Mouse (Mus musculus) testis, adult 10 weeks (tissue): ENCODE results near the gene Olfr665. TPM values are rescaled to one million over a fixed set of nuclear protein-coding genes. Genes with fewer than 3 reads are reported as not detected.

Experiments
- polyA plus RNA-seq: library from polyadenylated mRNA; stranded (reverse); fragments of 350-450 nt; fragmentation: Illumina TruSeq; extraction: RNeasy Lipid Tissue Mini Kit (QIAGEN cat#74804); gene quantifications from one replicate; pipeline ENCODE4 v1.2.3, GENCODE M21; 2014; ENCODE audit warnings: low read depth, low replicate concordance

The Olfr665 gene
- not detected for polyA plus RNA-seq

GRCm38 (mm10) chr7:104877731-104878130, at the start of gene Olfr665:
Olfr665 (plus strand) TSS chr7:104878031.

GRCm38 (mm10) chr7:104842503-104842902, 35.3 kb upstream of the Olfr665 start, which contains the start of gene Usp17lb:
Usp17lb (minus strand) TSS chr7:104842603.

GRCm38 (mm10) chr7:104856709-104857108, 21.1 kb upstream of the Olfr665 start, which contains the start of gene Usp17la:
Usp17la (plus strand) TSS chr7:104857009.

GRCm38 (mm10) chr7:104895852-104896251, 18.0 kb downstream of the Olfr665 start, which contains the start of gene Olfr666:
Olfr666 (minus strand) TSS chr7:104895952.

GRCm38 (mm10) chr7:104921382-104921781, 43.6 kb downstream of the Olfr665 start, which contains the start of gene Olfr667:
Olfr667 (minus strand) TSS chr7:104921482.

GRCm38 (mm10) chr7:104927957-104928356, 50.1 kb downstream of the Olfr665 start, which contains the start of gene Olfr668:
Olfr668 (minus strand) TSS chr7:104928057.

Other genes with a start within 250 kb of the Olfr665 start
- gene Olfr658, start 230.7 kb upstream of the Olfr665 start, polyA plus RNA-seq = not detected
- gene Olfr659, start 211.3 kb upstream of the Olfr665 start, polyA plus RNA-seq = not detected
- gene Olfr661, start 191.5 kb upstream of the Olfr665 start, polyA plus RNA-seq = not detected
- not detected for gene Usp17le, start 100.6 kb upstream of the Olfr665 start, polyA plus RNA-seq
- gene Usp17lb, start 35.4 kb upstream of the Olfr665 start, polyA plus RNA-seq = not detected
- not detected for gene Usp17la, start 21.0 kb upstream of the Olfr665 start, polyA plus RNA-seq
- not detected for gene Olfr666, start 17.9 kb downstream of the Olfr665 start, polyA plus RNA-seq
- not detected for gene Olfr667, start 43.5 kb downstream of the Olfr665 start, polyA plus RNA-seq
- not detected for gene Olfr668, start 50.0 kb downstream of the Olfr665 start, polyA plus RNA-seq
- not detected for gene Olfr669, start 56.2 kb downstream of the Olfr665 start, polyA plus RNA-seq
- not detected for gene Olfr670, start 84.6 kb downstream of the Olfr665 start, polyA plus RNA-seq
- not detected for gene Olfr671, start 101.1 kb downstream of the Olfr665 start, polyA plus RNA-seq
- not detected for gene Olfr672, start 124.0 kb downstream of the Olfr665 start, polyA plus RNA-seq
- gene Olfr675, start 150.4 kb downstream of the Olfr665 start, polyA plus RNA-seq = not detected
- not detected for gene Olfr676, start 154.7 kb downstream of the Olfr665 start, polyA plus RNA-seq
- gene Olfr677, start 173.3 kb downstream of the Olfr665 start, polyA plus RNA-seq = not detected
- gene Olfr678, start 186.4 kb downstream of the Olfr665 start, polyA plus RNA-seq = not detected
- not detected for gene Olfr679, start 203.2 kb downstream of the Olfr665 start, polyA plus RNA-seq
- gene Olfr680-ps1, start 214.8 kb downstream of the Olfr665 start, polyA plus RNA-seq = not detected
- not detected for gene Olfr681, start 238.8 kb downstream of the Olfr665 start, polyA plus RNA-seq